Mouse (Mus musculus) neural tube, embryonic 11.5 days (tissue): ENCODE results near the gene Sox14. TPM values are rescaled to one million over a fixed set of nuclear protein-coding genes. Genes with fewer than 3 reads are reported as not detected.

ENCODE experiments used
- ATAC-seq: fragments of 200-750 bp; cut with Nextera tagmentation; 2 replicates; pipeline ENCODE4 v1.8.0; 2017; ENCODE audit warnings: moderate number of reproducible peaks, mild to moderate bottlenecking, moderate TSS enrichment, moderate library complexity; ENCODE audit not compliant: insufficient read depth, low FRiP score, low TSS enrichment
- DNase-seq: peaks from one replicate; pipeline ENCODE4 v3.0.0-alpha.2; 2015; ENCODE audit warnings: low spot score
- H3K27ac ChIP-seq: fragments of 300-500 bp; sonication (generic); 2 replicates; pipeline ENCODE4 v1.5.1; 2014; ENCODE audit warnings: low read depth, mild to moderate bottlenecking, low read length
- H3K27me3 ChIP-seq: fragments of 300-500 bp; sonication (generic); 2 replicates; pipeline ENCODE4 v1.6.1; 2014; ENCODE audit warnings: mild to moderate bottlenecking, low read length, mixed read lengths; ENCODE audit not compliant: control insufficient read depth, insufficient read depth
- H3K36me3 ChIP-seq: fragments of 300-500 bp; sonication (generic); 2 replicates; pipeline ENCODE4 v1.6.1; 2014; ENCODE audit warnings: mild to moderate bottlenecking, low read length, moderate library complexity, mixed read lengths; ENCODE audit not compliant: control insufficient read depth, insufficient read depth
- H3K4me1 ChIP-seq: fragments of 300-500 bp; sonication (generic); 2 replicates; pipeline ENCODE4 v1.6.1; 2014; ENCODE audit warnings: low read length, mixed read lengths; ENCODE audit not compliant: control insufficient read depth, insufficient read depth
- H3K4me2 ChIP-seq: fragments of 300-500 bp; sonication (generic); 2 replicates; pipeline ENCODE4 v1.6.1; 2014; ENCODE audit warnings: low read depth, mild to moderate bottlenecking, moderate library complexity
- H3K4me3 ChIP-seq: fragments of 300-500 bp; sonication (generic); 2 replicates; pipeline ENCODE4 v1.5.1; 2014; ENCODE audit warnings: low read depth, low read length
- H3K9ac ChIP-seq: fragments of 300-500 bp; sonication (generic); 2 replicates; pipeline ENCODE4 v1.6.1; 2014; ENCODE audit warnings: mild to moderate bottlenecking, low read length
- H3K9me3 ChIP-seq: fragments of 300-500 bp; sonication (generic); 2 replicates; pipeline ENCODE4 v1.6.1; 2016; ENCODE audit warnings: low read length; ENCODE audit not compliant: control insufficient read depth
- WGBS: fragments of 180-500 bp; shearing (Covaris S2); extraction: QIAGEN DNeasy Blood & Tissue Kit; methylation state at CpG from one replicate; pipeline ENCODE4 v1.1.7; 2014; 5-methylcytosine and 5-hydroxymethylcytosine counted together
- polyA plus RNA-seq: library from polyadenylated mRNA; unstranded; fragments of >200 nt; fragmentation: Nextera tagmentation; extraction: Ambion mirVana; gene quantifications from 2 replicates; pipeline ENCODE4 v1.2.1, GENCODE M21; 2014

Gene Sox14
- polyA plus RNA-seq, 1 experiment from 2014 or later, result 4.2 TPM

- peaks cover 27% of the 10 kb centered on the region for H3K27me3 ChIP-seq
Measured at GRCm38 (mm10) chr9:99862936-99863335, 13.0 kb downstream of the Sox14 start.

GRCm38 (mm10) chr9:99854486-99854885 lies 21.5 kb downstream of the Sox14 start:
- no peak overlapping the region for H3K9ac ChIP-seq
- no peaks in the 10 kb centered on the region for H3K27me3 ChIP-seq
- ATAC-seq (no peak), DNase-seq (no peak)
- no peak overlapping the region for H3K27ac ChIP-seq
- WGBS, result 87% methylated on average over 2 of the region's 2 CpGs
- H3K4me1 ChIP-seq, result no peaks in the 10 kb centered on the region
- H3K4me3 ChIP-seq, result no peak overlapping the region
- no peak overlapping the region for H3K4me2 ChIP-seq
- no peaks in the 10 kb centered on the region for H3K9me3 ChIP-seq
- no peaks in the 10 kb centered on the region for H3K36me3 ChIP-seq

More at GRCm38 (mm10) chr9:99862936-99863335, 13.0 kb downstream of the Sox14 start:
- H3K27ac ChIP-seq, result no peak overlapping the region
- no peak overlapping the region for H3K4me2 ChIP-seq
- H3K36me3 ChIP-seq, result no peaks in the 10 kb centered on the region
- H3K9me3 ChIP-seq, result no peaks in the 10 kb centered on the region
- no peak for ATAC-seq
- 84% methylated on average over 9 of the region's 9 CpGs for WGBS
- no peak overlapping the region for H3K9ac ChIP-seq
- no peaks in the 10 kb centered on the region for H3K4me1 ChIP-seq
- no peak for DNase-seq
- H3K4me3 ChIP-seq, result no peak overlapping the region

- Histone ChIP-seq H3K27me3 (no peaks in the 10 kb centered on the region), H3K36me3 (no peaks in the 10 kb centered on the region), H3K4me1 (no peaks in the 10 kb centered on the region), H3K27ac (no peak overlapping the region), H3K4me2 (no peak overlapping the region), H3K9ac (no peak overlapping the region), H3K9me3 (no peaks in the 10 kb centered on the region), H3K4me3 (no peak overlapping the region)
- WGBS, result 54% methylated on average over 11 of the region's 11 CpGs
- no peak for ATAC-seq
- no peak for DNase-seq
Measured at GRCm38 (mm10) chr9:99853356-99853755, 22.6 kb downstream of the Sox14 start.

GRCm38 (mm10) chr9:99850354-99850753 lies 25.6 kb downstream of the Sox14 start:
- ATAC-seq, result no peak
- DNase-seq, result no peak

GRCm38 (mm10) chr9:99848327-99848726 lies 27.6 kb downstream of the Sox14 start:
- no peaks in the 10 kb centered on the region for H3K4me1 ChIP-seq
- H3K4me2 ChIP-seq, result no peak overlapping the region
- H3K9me3 ChIP-seq, result no peaks in the 10 kb centered on the region
- no peak overlapping the region for H3K4me3 ChIP-seq
- WGBS, result 51% methylated on average over 8 of the region's 8 CpGs
- H3K27me3 ChIP-seq, result no peaks in the 10 kb centered on the region
- H3K36me3 ChIP-seq, result no peaks in the 10 kb centered on the region
- H3K9ac ChIP-seq, result no peak overlapping the region
- DNase-seq (peak; percentile 35), ATAC-seq (no peak)
- H3K27ac ChIP-seq, result no peak overlapping the region

More at GRCm38 (mm10) chr9:99850354-99850753, 25.6 kb downstream of the Sox14 start:
- Histone ChIP-seq H3K36me3 (no peaks in the 10 kb centered on the region), H3K9ac (no peak overlapping the region), H3K27me3 (no peaks in the 10 kb centered on the region), H3K4me3 (no peak overlapping the region), H3K27ac (no peak overlapping the region), H3K4me1 (no peaks in the 10 kb centered on the region), H3K9me3 (no peaks in the 10 kb centered on the region), H3K4me2 (no peak overlapping the region)
- 84% methylated on average over 7 of the region's 7 CpGs for WGBS

GRCm38 (mm10) chr9:99846820-99847219 lies 29.1 kb downstream of the Sox14 start:
- 2% methylated on average over 4 of the region's 4 CpGs for WGBS
- Histone ChIP-seq H3K27ac (no peak overlapping the region), H3K27me3 (no peaks in the 10 kb centered on the region), H3K4me2 (no peak overlapping the region), H3K4me1 (no peaks in the 10 kb centered on the region), H3K9ac (no peak overlapping the region), H3K9me3 (no peaks in the 10 kb centered on the region), H3K36me3 (no peaks in the 10 kb centered on the region), H3K4me3 (no peak overlapping the region)
- ATAC-seq, result no peak
- DNase-seq, result peak; percentile 81

- no peaks in the 10 kb centered on the region for H3K27me3 ChIP-seq
- WGBS, result 93% methylated on average over 3 of the region's 3 CpGs
- no peak overlapping the region for H3K4me3 ChIP-seq
- no peak overlapping the region for H3K27ac ChIP-seq
- no peak overlapping the region for H3K4me2 ChIP-seq
- no peaks in the 10 kb centered on the region for H3K36me3 ChIP-seq
- no peak for DNase-seq
- H3K4me1 ChIP-seq, result no peaks in the 10 kb centered on the region
- no peak for ATAC-seq
- no peak overlapping the region for H3K9ac ChIP-seq
- no peaks in the 10 kb centered on the region for H3K9me3 ChIP-seq
Measured at GRCm38 (mm10) chr9:99839367-99839766, 36.6 kb downstream of the Sox14 start.

DNA sequence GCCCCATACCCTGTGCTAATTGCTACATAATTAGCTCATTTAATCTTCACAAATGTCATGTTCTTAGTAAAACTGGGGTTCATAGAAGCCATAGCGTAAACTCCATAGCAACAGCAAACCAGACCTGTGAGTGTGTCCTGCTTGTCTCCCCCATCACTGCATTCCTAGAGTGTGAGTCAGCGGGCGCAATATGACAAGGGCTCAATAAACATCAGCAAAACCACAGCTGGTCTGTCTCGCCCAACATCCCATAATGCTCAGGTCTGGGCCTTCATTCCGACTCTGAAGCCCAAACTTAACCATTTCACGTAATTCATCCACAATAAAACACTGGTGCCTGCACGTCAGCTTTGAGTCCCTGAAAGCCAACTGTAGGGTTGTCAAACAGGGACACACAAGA lies 37.1 kb downstream of the Sox14 start:
- Histone ChIP-seq H3K4me3 (no peak overlapping the region), H3K27ac (no peak overlapping the region), H3K9ac (no peak overlapping the region), H3K27me3 (no peaks in the 10 kb centered on the region), H3K4me1 (no peaks in the 10 kb centered on the region), H3K9me3 (no peaks in the 10 kb centered on the region), H3K36me3 (no peaks in the 10 kb centered on the region), H3K4me2 (no peak overlapping the region)
- DNase-seq (no peak), ATAC-seq (no peak)
- WGBS, result 84% methylated on average over 7 of the region's 7 CpGs

DNA sequence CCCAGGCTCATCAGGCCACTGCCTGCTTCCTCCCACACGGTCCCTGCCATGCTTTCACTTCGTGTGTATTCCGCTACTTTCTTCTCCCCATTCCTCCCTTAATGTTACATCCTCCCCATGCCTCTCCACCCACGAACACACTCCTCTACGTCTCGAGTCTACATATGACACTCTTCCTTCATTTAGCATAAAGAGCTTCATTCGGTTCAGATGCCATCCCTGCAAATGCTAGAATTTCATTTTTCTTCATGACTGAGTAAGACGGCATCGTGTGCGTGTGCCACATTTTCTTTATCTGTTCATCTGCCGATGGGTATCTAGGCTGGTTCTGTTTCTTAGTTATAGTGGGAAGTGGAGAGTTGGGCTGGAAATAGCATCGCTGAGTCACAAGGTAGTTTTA lies 39.3 kb downstream of the Sox14 start:
- ATAC-seq (no peak), DNase-seq (no peak)
- Histone ChIP-seq H3K27ac (no peak overlapping the region), H3K4me3 (no peak overlapping the region), H3K27me3 (no peaks in the 10 kb centered on the region), H3K4me2 (no peak overlapping the region), H3K36me3 (no peaks in the 10 kb centered on the region), H3K9ac (no peak overlapping the region), H3K9me3 (no peaks in the 10 kb centered on the region), H3K4me1 (no peaks in the 10 kb centered on the region)
- 96% methylated on average over 12 of the region's 12 CpGs for WGBS
